Mouse (Mus musculus) liver, embryonic 13.5 days (tissue): ENCODE results near the gene Tex48. TPM values are rescaled to one million over a fixed set of nuclear protein-coding genes. Genes with fewer than 3 reads are reported as not detected.

Experiments used
- ATAC-seq: fragments of 200-750 bp; cut with Nextera tagmentation; 2 replicates; pipeline ENCODE4 v1.8.0; 2017; ENCODE audit warnings: low read depth, mild to moderate bottlenecking, moderate number of reproducible peaks, moderate library complexity
- DNase-seq: peaks from one replicate; pipeline ENCODE4 v3.0.0; 2022
- H3K27ac ChIP-seq: fragments of 300-500 bp; sonication (generic); 2 replicates; pipeline ENCODE4 v1.5.1; 2015; ENCODE audit warnings: moderate library complexity, mild to moderate bottlenecking, inconsistent platforms
- H3K27me3 ChIP-seq: fragments of 300-500 bp; sonication (generic); 2 replicates; pipeline ENCODE4 v1.6.1; 2015; ENCODE audit warnings: mild to moderate bottlenecking, inconsistent platforms
- H3K36me3 ChIP-seq: fragments of 300-500 bp; sonication (generic); 2 replicates; pipeline ENCODE4 v1.6.1; 2015; ENCODE audit warnings: mild to moderate bottlenecking, inconsistent platforms
- H3K4me1 ChIP-seq: fragments of 300-500 bp; sonication (generic); replicated peaks from 2 replicates; pipeline ENCODE4 v1.6.1; 2015; ENCODE audit warnings: inconsistent platforms
- H3K4me2 ChIP-seq: fragments of 300-500 bp; sonication (generic); 2 replicates; pipeline ENCODE4 v1.6.1; 2015; ENCODE audit warnings: inconsistent platforms, mild to moderate bottlenecking, moderate library complexity
- H3K4me3 ChIP-seq: fragments of 300-500 bp; sonication (generic); replicated peaks from 2 replicates; pipeline ENCODE4 v1.5.1; 2015; ENCODE audit warnings: mild to moderate bottlenecking, inconsistent platforms
- H3K9ac ChIP-seq: fragments of 300-500 bp; sonication (generic); 2 replicates; pipeline ENCODE4 v1.6.1; 2015; ENCODE audit warnings: mild to moderate bottlenecking, inconsistent platforms
- H3K9me3 ChIP-seq: fragments of 300-500 bp; sonication (generic); replicated peaks from 2 replicates; pipeline ENCODE4 v1.6.1; 2016; ENCODE audit warnings: inconsistent platforms
- WGBS: fragments of 180-500 bp; shearing (Covaris S2); methylation state at CpG from one replicate; pipeline ENCODE4 v1.1.7; 2015; ENCODE audit not compliant: insufficient replicate concordance; 5-methylcytosine and 5-hydroxymethylcytosine counted together
- polyA plus RNA-seq: library from polyadenylated mRNA; unstranded; fragments of >200 nt; fragmentation: Nextera tagmentation; extraction: Ambion mirVana; gene quantifications from 2 replicates; pipeline ENCODE4 v1.2.1, GENCODE M21; 2015

Gene Tex48
- polyA plus RNA-seq, result not detected in 2 replicates

DNA sequence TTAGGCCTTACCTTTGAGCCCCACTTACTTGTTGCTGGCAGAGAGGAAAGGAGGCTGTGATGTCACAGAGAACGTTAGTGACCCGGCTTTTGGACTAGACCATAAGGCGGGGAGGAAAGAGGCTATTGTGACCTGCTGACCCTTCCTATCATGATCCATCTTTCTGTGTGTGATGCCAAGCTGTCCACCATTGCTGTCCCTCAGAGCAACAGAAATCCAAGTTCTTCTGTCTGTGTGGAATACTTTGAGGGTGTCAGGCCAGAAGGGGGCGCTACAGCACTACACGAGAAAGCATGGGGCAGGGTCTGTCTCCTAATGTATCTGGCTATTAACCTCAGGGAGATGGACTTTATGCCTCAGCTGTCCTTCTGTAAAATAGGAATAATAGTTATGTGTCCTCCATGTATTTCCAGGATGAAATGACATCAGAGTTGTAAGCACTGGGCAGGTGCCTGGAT is at the start of gene Tex48:
Tex48 (minus strand) TSS at position 51 of the 458 bp plus-strand sequence.
- Histone ChIP-seq H3K27ac (no peak within 1 kb of the TSS), H3K4me1 (no peaks in the 10 kb centered on the region), H3K4me2 (no peak within 1 kb of the TSS), H3K9me3 (no peaks in the 10 kb centered on the region), H3K27me3 (no peaks in the 10 kb centered on the region), H3K4me3 (no peak within 1 kb of the TSS), H3K9ac (no peak within 1 kb of the TSS), H3K36me3 (no peaks in the 10 kb centered on the region)
- 44% methylated on average over 5 of the region's 5 CpGs for WGBS
- no peak for ATAC-seq
- no peak for DNase-seq

GRCm38 (mm10) chr4:63668255-63668654 is 46.0 kb upstream of the Tex48 start:
- 16% methylated on average over 4 of the region's 4 CpGs for WGBS

DNA sequence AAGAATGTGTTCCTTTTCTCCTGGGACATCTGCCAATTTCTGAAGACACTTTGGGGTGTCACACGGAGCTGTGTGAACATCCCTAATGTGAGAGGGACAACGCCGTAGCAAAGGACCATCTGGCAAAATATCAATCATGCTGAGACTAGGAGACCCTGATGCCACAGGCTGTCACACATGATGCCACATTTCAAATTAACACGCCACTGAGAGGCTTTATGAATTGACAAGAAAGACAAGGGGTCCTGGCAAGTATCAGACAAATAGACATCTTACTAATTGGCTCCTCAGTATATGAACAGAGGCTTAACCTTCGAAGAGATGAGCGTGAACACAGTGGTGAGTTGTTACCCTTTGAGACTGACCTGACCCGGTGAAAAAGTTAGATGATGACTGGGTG is 43.5 kb upstream of the Tex48 start:
- Histone ChIP-seq H3K9ac (no peak overlapping the region), H3K4me3 (no peak overlapping the region), H3K36me3 (no peaks in the 10 kb centered on the region), H3K9me3 (no peaks in the 10 kb centered on the region), H3K4me2 (no peak overlapping the region), H3K4me1 (no peaks in the 10 kb centered on the region), H3K27ac (no peak overlapping the region), H3K27me3 (no peaks in the 10 kb centered on the region)
- WGBS, result 73% methylated on average over 7 of the region's 7 CpGs
- ATAC-seq, result no peak
- DNase-seq, result no peak

More at GRCm38 (mm10) chr4:63668255-63668654, 46.0 kb upstream of the Tex48 start:
- Histone ChIP-seq H3K9ac (no peak overlapping the region), H3K9me3 (no peaks in the 10 kb centered on the region), H3K36me3 (no peaks in the 10 kb centered on the region), H3K27ac (no peak overlapping the region), H3K4me2 (no peak overlapping the region), H3K27me3 (no peaks in the 10 kb centered on the region), H3K4me3 (no peak overlapping the region), H3K4me1 (no peaks in the 10 kb centered on the region)
- ATAC-seq (no peak), DNase-seq (no peak)

DNA sequence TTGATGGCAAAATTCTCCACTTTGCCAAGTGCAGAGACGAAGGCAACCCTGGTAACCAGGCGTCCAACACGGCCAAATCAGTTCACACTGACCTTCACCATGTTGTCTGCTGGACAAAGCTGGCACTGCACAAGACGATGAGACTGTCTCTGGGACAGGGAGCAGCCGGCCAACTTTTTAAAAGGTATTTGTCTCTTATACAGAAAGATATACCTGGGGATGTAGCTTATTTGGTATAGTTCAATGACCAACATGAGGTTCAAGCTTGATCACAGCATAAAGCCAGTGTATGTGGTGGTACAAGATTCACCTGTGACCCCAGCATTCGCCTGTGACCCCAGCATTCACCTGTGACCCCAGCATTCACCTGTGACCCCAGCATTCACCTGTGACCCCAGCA is 41.1 kb upstream of the Tex48 start, which contains the start of gene Gm11214:
Gm11214 (minus strand) TSS at position 101 of the 400 bp plus-strand sequence.
- no peak within 1 kb of the TSS for H3K27ac ChIP-seq
- H3K27me3 ChIP-seq, result no peaks in the 10 kb centered on the region
- no peak within 1 kb of the TSS for H3K4me2 ChIP-seq
- no peak within 1 kb of the TSS for H3K4me3 ChIP-seq
- no peaks in the 10 kb centered on the region for H3K9me3 ChIP-seq
- ATAC-seq (no peak), DNase-seq (no peak)
- no peak within 1 kb of the TSS for H3K9ac ChIP-seq
- WGBS, result 67% methylated on average over 6 of the region's 6 CpGs
- no peaks in the 10 kb centered on the region for H3K36me3 ChIP-seq
- H3K4me1 ChIP-seq, result no peaks in the 10 kb centered on the region

DNA sequence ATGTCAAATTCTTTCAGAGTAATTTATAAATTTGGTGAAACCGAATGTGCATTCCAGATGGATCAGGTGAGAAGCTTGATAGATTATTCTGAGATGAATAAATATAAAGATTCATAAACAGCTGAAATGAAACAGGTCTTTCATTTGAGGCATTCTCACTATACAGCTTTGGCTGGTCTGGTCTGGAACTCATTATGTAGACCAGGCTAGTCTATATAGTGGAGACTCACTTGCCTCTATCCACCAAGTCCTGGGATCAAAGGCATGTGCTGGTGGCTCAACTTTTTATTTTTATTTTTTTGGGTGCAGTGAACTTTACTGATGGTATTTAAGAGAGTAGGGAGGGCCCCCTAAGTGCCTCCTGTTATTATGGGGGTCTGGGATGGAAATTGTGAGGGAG is 39.6 kb upstream of the Tex48 start:
- WGBS, result 42% methylated on average over 1 of the region's 1 CpGs
- H3K4me1 ChIP-seq, result no peaks in the 10 kb centered on the region
- no peaks in the 10 kb centered on the region for H3K9me3 ChIP-seq
- H3K27ac ChIP-seq, result no peak overlapping the region
- no peak overlapping the region for H3K4me2 ChIP-seq
- DNase-seq, result no peak
- H3K27me3 ChIP-seq, result no peaks in the 10 kb centered on the region
- no peak for ATAC-seq
- H3K36me3 ChIP-seq, result no peaks in the 10 kb centered on the region
- no peak overlapping the region for H3K4me3 ChIP-seq
- H3K9ac ChIP-seq, result no peak overlapping the region

DNA sequence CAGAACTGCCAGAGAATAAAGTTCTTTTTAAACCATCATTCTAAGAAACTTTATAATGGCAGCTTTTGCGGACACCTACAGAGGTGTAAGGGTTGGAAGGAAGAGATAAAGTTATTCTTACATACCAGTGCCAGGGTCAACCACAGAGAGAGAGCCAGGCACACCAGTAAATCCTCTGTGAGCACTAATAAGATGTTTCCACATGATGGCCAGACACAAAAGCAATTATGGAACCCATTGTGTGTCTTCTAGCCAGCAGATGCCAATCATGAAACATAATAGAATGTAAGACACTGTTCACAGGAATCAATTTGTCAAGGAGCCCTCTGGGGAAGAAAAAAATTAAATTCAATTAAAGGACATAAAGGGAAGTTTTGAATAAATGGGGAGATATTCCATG is 39.2 kb upstream of the Tex48 start:
- Histone ChIP-seq H3K27me3 (no peaks in the 10 kb centered on the region), H3K4me3 (no peak overlapping the region), H3K4me2 (no peak overlapping the region), H3K4me1 (no peaks in the 10 kb centered on the region), H3K9ac (no peak overlapping the region), H3K9me3 (no peaks in the 10 kb centered on the region), H3K36me3 (no peaks in the 10 kb centered on the region), H3K27ac (no peak overlapping the region)
- ATAC-seq (no peak), DNase-seq (no peak)
- WGBS, result 50% methylated on average over 1 of the region's 1 CpGs

DNA sequence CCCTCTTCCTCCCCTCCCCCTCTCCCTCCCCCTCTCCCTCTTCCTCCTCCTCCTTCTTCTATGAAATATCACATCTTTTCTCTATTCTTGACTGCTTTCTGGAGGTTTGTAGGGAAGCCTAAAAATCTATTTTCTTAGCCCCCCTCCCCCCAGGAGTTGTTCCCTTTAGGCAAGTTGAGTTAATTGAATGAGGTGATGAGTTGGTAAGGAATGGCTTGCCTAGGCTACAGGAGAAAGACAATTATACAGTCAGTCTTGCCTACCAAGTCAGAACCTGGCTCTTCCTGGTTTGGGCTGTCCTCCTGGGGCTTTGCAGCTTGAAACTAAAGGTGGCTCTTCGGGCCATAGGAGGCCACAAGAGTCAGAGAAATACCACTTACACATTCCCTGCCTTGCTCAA is 37.5 kb upstream of the Tex48 start:
- Histone ChIP-seq H3K9me3 (no peaks in the 10 kb centered on the region), H3K27me3 (no peaks in the 10 kb centered on the region), H3K4me2 (no peak overlapping the region), H3K36me3 (no peaks in the 10 kb centered on the region), H3K9ac (no peak overlapping the region), H3K27ac (no peak overlapping the region), H3K4me3 (no peak overlapping the region), H3K4me1 (no peaks in the 10 kb centered on the region)
- whole genome bisulfite sequencing, result 60% methylated on average over 1 of the region's 1 CpGs
- no peak for ATAC-seq
- no peak for DNase-seq

GRCm38 (mm10) chr4:63659086-63659485 is 36.9 kb upstream of the Tex48 start:
- no peak for DNase-seq
- 44% methylated on average over 4 of the region's 4 CpGs for WGBS
- Histone ChIP-seq H3K4me2 (no peak overlapping the region), H3K27me3 (no peaks in the 10 kb centered on the region), H3K4me1 (no peaks in the 10 kb centered on the region), H3K36me3 (no peaks in the 10 kb centered on the region), H3K4me3 (no peak overlapping the region), H3K9me3 (no peaks in the 10 kb centered on the region), H3K9ac (no peak overlapping the region), H3K27ac (no peak overlapping the region)
- no peak for ATAC-seq

DNA sequence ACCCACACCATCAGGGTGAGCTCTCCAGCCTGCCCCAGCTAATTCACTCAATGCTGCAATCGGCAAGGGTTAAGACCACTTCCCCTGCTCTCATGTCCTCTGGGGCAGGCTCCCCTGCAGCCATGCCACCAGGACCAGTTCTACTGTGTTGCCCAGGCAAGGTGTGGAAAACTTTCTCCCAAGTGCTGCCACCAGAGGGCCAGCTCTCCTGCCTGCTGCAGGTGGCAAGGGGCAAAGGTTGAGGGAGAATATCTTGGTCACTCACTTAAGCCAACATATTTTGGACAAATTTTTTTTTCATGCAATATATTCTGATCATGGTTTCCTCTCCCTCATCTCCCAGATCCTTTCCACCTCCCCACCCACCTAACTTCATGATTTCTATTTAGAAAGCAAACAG is 32.2 kb upstream of the Tex48 start:
- 39% methylated on average over 1 of the region's 1 CpGs for WGBS
- ATAC-seq, result no peak
- DNase-seq, result no peak

GRCm38 (mm10) chr4:63643956-63644726 is 21.9 kb upstream of the Tex48 start:
- Histone ChIP-seq H3K4me2 (no peak overlapping the region), H3K27me3 (no peaks in the 10 kb centered on the region), H3K4me1 (no peaks in the 10 kb centered on the region), H3K9me3 (no peaks in the 10 kb centered on the region), H3K4me3 (no peak overlapping the region), H3K36me3 (no peaks in the 10 kb centered on the region), H3K27ac (no peak overlapping the region), H3K9ac (no peak overlapping the region)
- DNase-seq (no peak), ATAC-seq (no peak)

More for the DNA sequence above, 32.2 kb upstream of the Tex48 start:
- H3K4me1 ChIP-seq, result no peaks in the 10 kb centered on the region
- H3K27me3 ChIP-seq, result no peaks in the 10 kb centered on the region
- no peak overlapping the region for H3K4me2 ChIP-seq
- no peak overlapping the region for H3K4me3 ChIP-seq
- H3K9ac ChIP-seq, result no peak overlapping the region
- H3K36me3 ChIP-seq, result no peaks in the 10 kb centered on the region
- no peaks in the 10 kb centered on the region for H3K9me3 ChIP-seq
- H3K27ac ChIP-seq, result no peak overlapping the region

GRCm38 (mm10) chr4:63639842-63640241 is 17.6 kb upstream of the Tex48 start:
- WGBS, result 48% methylated on average over 2 of the region's 2 CpGs
- Histone ChIP-seq H3K4me3 (no peak overlapping the region), H3K27me3 (no peaks in the 10 kb centered on the region), H3K36me3 (no peaks in the 10 kb centered on the region), H3K4me1 (no peaks in the 10 kb centered on the region), H3K9me3 (no peaks in the 10 kb centered on the region), H3K9ac (no peak overlapping the region), H3K27ac (no peak overlapping the region), H3K4me2 (no peak overlapping the region)
- ATAC-seq, result no peak
- DNase-seq, result no peak

GRCm38 (mm10) chr4:63638603-63639002 is 16.4 kb upstream of the Tex48 start:
- Histone ChIP-seq H3K4me1 (no peaks in the 10 kb centered on the region), H3K9ac (no peak overlapping the region), H3K36me3 (no peaks in the 10 kb centered on the region), H3K27ac (no peak overlapping the region), H3K4me3 (no peak overlapping the region), H3K4me2 (no peak overlapping the region), H3K27me3 (no peaks in the 10 kb centered on the region), H3K9me3 (no peaks in the 10 kb centered on the region)
- ATAC-seq (no peak), DNase-seq (no peak)
- WGBS, result 26% methylated on average over 1 of the region's 1 CpGs
